Mouse (Mus musculus) megakaryocyte, embryonic 14.5 days (primary cell): ENCODE data around the gene Zfyve19. TPM values are rescaled to one million over a fixed set of nuclear protein-coding genes. Genes with fewer than 3 reads are reported as not detected.

Experiments
- H3K27me3 ChIP-seq: replicated peaks from 2 replicates; pipeline ENCODE3; 2012; ENCODE audit warnings: inconsistent platforms
- H3K36me3 ChIP-seq: replicated peaks from 2 replicates; pipeline ENCODE3; 2012; ENCODE audit warnings: low read length, inconsistent platforms, mixed read lengths
- H3K4me1 ChIP-seq: 2 replicates; pipeline ENCODE4 v1.6.1; 2012; ENCODE audit warnings: inconsistent platforms
- H3K4me3 ChIP-seq: replicated peaks from 2 replicates; pipeline ENCODE3; 2012; ENCODE audit warnings: moderate library complexity, mild to moderate bottlenecking, inconsistent platforms
- H3K9me3 ChIP-seq: 2 replicates; pipeline ENCODE4 v1.6.1; 2012; ENCODE audit warnings: inconsistent platforms
- FLI1 ChIP-seq: IDR thresholded peaks from 2 replicates; pipeline ENCODE4 v1.6.1; 2012; ENCODE audit warnings: low read length, inconsistent platforms, mixed read lengths
- GATA1 ChIP-seq: IDR thresholded peaks from 3 replicates; pipeline ENCODE4 v1.6.1; 2012; ENCODE audit warnings: mixed read lengths, low read length, inconsistent platforms, borderline replicate concordance
- polyA plus RNA-seq: library from polyadenylated mRNA; stranded (reverse); fragments of >175 nt; gene quantifications from 2 replicates; pipeline ENCODE4 v1.2.3, GENCODE M21; 2012; ENCODE audit warnings: low replicate concordance; ENCODE audit not compliant: insufficient read depth

The Zfyve19 gene
- polyA plus RNA-seq: 2.9 and 19.5 TPM in 2 replicates

DNA sequence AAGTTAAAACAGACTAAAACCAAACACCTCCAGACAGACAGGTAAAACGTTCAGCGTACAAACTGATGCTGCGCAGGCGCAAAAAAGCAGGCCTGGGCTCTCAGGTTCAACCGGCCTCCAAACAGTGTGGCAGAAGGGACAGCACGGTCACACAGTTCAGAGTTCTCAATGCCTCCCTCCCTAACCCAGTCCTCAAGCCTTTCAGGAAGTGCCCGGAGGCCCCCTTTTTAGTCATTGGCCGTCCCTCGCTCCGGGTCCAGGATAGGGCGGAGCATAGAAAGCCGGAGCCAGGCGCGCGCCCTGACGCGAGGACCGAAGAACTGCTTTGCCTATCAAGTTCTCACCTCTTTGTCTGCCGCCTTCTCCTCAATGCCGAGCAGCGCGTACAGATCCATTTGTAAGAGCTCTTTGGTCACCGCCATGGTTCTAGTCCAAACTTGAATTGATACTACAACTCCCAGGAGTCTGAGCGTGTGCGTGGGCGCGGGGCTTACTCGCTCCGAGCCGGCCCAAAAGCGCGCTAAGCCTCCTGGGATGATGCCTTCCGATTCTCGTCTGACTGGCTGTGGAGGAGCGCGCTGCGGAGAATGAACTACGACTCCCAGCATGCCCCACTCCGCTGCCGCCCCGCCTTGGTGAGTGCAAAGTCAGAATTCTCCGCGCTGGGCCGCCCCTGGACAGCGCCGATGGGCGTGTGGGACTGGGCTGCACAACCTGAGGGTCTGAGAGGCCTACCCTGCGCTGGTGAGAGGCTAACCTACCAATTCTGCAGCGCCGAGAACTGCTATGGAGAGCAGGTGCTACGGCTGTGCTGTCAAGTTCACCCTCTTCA lies at the start of gene Zfyve19, which contains the start of gene Dnajc17:
Gene Zfyve19 (plus strand): TSS at position 274 of the 832 bp plus-strand sequence.
Gene Dnajc17 (minus strand): TSS at position 452 of the 832 bp plus-strand sequence.
- no peak for TF ChIP-seq FLI1
- no peak for TF ChIP-seq GATA1

DNA sequence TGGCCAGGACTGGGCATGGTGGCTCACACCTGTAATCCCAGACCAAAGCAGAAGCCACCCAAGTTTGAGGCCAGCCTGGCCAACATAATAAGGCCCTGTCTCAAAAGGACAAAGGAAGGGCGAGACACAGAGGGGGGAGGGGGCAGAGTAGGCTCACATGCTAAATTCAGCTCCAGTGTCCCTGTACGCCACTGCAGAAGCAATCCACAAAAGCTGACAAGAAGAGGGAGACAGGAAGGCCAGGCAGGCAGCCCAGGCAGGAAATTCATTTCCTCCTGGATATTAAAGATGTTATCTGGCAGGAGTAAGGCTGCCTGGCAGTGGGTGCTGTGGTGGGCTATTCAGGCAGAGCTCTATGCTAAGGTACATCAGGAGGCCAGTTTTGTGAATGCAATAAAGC lies 47.2 kb upstream of the Zfyve19 start:
- TF ChIP-seq FLI1 (no peak), GATA1 (no peak)
- H3K4me3 ChIP-seq: no peak overlapping the region
- H3K36me3 ChIP-seq: no peaks in the 10 kb centered on the region
- peaks cover 18% of the 10 kb centered on the region for H3K27me3 ChIP-seq
- H3K4me1 ChIP-seq: peaks cover 40% of the 10 kb centered on the region
- H3K9me3 ChIP-seq: peaks cover 8% of the 10 kb centered on the region

More for the DNA sequence above, at the start of gene Zfyve19, which contains the start of gene Dnajc17:
- Histone ChIP-seq H3K9me3 (no peaks in the 10 kb centered on the region), H3K36me3 (peaks cover 34% of the 10 kb centered on the region), H3K4me3 (peak within 1 kb of the TSS; percentile 99), H3K27me3 (no peaks in the 10 kb centered on the region), H3K4me1 (peaks cover 33% of the 10 kb centered on the region)

DNA sequence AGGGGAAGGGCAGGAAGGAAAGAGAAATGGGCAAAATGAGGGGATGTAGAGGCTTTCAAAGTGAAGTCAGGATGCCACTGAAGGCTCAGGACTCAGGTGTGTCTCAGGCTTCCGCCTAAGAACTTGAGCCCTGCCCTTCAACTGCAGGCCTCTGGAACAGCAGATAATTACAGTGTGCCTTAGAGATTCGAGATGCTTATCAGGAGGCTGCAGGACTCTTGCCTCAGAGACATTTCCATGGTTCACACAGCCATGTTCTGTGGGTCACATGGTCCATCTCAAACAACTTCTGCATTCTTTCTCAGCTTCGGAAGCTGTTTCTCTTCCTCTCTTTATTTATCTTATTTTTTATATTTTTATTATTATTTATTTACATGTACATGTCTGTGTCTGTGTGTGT lies 45.3 kb upstream of the Zfyve19 start:
- Histone ChIP-seq H3K4me1 (peaks cover 50% of the 10 kb centered on the region), H3K27me3 (peaks cover 32% of the 10 kb centered on the region), H3K4me3 (no peak overlapping the region), H3K9me3 (peaks cover 8% of the 10 kb centered on the region), H3K36me3 (no peaks in the 10 kb centered on the region)
- TF ChIP-seq FLI1: no peak
- TF ChIP-seq GATA1: no peak

DNA sequence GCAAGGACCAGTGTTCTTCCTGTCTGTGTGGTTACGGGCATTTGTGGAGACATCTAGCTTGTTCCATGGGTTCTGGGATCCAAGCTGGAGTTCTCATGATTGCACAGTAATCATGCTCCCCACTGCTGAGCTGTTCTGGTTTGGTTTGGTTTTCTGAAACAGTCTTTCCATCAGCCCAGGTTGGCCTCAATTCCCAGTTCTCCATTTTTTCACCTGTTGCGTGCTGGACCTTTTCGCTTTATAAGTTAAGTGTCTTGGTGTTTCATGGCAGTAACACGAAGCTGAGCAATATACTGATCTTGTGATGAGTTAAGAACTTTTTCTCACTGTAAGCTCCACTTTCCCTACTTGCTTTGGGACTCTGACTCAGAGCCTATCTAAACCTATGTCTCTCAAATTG lies 44.4 kb upstream of the Zfyve19 start:
- TF ChIP-seq GATA1 (no peak), FLI1 (no peak)
- Histone ChIP-seq H3K4me1 (peaks cover 53% of the 10 kb centered on the region), H3K9me3 (peaks cover 8% of the 10 kb centered on the region), H3K36me3 (no peaks in the 10 kb centered on the region), H3K27me3 (peaks cover 32% of the 10 kb centered on the region), H3K4me3 (no peak overlapping the region)

DNA sequence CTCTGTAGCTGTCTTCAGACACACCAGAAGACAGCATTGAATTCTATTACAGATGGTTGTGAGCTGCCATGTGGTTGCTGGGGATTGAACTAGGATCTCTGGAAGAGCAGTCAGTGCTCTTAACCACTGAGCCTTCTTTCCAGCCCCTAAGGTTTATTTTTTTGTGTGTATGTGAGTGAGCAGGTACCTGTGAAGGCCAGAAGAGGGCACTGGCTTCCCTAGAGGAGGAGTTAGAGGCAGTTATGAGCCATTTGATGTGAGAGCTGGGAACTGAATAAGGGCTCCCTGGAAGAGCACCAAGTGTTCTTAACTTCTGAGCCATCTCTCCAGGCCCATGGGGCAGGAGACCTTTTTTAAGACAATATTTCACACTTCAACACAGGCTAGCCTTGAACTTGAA lies 43.0 kb upstream of the Zfyve19 start:
- Histone ChIP-seq H3K9me3 (peaks cover 8% of the 10 kb centered on the region), H3K4me1 (peaks cover 62% of the 10 kb centered on the region), H3K36me3 (no peaks in the 10 kb centered on the region), H3K27me3 (peaks cover 32% of the 10 kb centered on the region), H3K4me3 (no peak overlapping the region)
- TF ChIP-seq GATA1 (no peak), FLI1 (no peak)

DNA sequence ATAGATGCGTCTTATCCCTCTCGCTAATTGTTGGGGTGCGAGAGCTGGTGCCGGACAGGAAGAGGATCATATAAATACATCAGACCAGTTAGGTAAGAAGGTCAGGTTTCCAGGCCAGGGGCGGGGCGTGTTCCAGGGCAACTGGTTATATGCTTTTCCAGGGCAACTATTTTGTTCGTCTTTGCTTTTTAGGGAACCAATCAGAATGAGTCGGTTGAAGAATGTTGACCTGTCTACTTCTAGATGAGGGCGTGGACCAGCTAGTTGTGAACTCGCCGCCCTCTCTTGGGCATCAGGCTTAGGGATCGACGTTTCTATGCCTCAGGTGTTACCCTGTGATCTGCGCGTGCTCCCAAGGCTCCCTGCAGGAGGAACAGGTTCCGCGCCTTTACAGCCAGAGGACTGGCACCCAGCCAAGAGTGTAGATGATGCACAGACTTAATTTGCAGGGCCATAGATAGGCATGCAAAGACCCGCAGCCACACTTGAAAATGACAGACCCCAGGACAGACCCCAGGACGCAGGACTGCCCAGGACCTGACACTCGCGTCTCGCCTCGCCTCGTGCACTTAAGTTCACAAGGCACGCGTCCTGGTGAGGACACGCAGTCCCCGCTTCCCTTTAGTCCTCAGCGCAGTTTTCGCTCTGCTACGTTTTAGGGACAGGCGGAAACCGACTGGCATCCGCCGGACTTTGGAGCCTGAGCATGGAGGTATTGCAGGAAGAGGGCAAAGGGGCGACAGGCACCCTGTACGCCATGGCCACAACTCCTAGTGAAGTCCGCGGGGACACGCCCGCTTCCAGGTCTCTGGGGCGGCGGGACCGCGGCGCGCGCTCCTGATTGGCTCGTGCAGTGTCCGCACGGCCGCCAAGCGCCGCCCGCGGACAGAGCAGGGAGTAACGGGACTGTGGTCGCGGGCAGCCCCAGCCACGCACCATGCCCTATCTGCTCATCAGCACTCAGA lies 41.2 kb upstream of the Zfyve19 start, which contains the start of gene Gchfr:
Gene Gchfr (plus strand): TSS at position 873 of the 965 bp plus-strand sequence.
- Histone ChIP-seq H3K27me3 (peaks cover 29% of the 10 kb centered on the region), H3K4me3 (peak within 1 kb of the TSS; percentile 93), H3K4me1 (peaks cover 59% of the 10 kb centered on the region)

DNA sequence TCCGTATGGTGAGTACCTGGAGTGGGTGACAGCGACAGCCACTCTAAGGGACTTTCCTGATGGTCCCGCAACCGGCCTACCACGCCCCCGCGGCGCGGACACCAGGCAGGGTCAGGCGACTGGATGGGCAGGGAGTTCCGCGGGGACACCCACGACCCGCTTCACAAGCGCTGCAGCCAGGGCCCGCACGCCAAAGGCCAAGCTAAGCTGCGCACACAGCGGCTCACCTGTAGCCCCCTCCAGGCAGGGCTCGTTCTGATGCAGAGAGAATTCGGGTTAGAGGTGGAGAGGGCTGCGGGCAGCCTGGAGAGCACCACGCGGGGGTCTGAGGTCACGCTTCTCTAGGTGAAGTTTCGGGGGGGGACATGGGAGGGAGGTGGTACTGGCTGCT lies 40.6 kb upstream of the Zfyve19 start:
- Histone ChIP-seq H3K9me3 (peaks cover 8% of the 10 kb centered on the region), H3K4me3 (peak overlapping the region; percentile 93), H3K36me3 (peaks cover 8% of the 10 kb centered on the region), H3K4me1 (peaks cover 64% of the 10 kb centered on the region), H3K27me3 (peaks cover 29% of the 10 kb centered on the region)
- TF ChIP-seq FLI1: no peak
- TF ChIP-seq GATA1: no peak

More for the DNA sequence above, 41.2 kb upstream of the Zfyve19 start, which contains the start of gene Gchfr:
- Histone ChIP-seq H3K36me3 (peaks cover 8% of the 10 kb centered on the region), H3K9me3 (peaks cover 8% of the 10 kb centered on the region)
- no peak for TF ChIP-seq FLI1
- no peak for TF ChIP-seq GATA1

DNA sequence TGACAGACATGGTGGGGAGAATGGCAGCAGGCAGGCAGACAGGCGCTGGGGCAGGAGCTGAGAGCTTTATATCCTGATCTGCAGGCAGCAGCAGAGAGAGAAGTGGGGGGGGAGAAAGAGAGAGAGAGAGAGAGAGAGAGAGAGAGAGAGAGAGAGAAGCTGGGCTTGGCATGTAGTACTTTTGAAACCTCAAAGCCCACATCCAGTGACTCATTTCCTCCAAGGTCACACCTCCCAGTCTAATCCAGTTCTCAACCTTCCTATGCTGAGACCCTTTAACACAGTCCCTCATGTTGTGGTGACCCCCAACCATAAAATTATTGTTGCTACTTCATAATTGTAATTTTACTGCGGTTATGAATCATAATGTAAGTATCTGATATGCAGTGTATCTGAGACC lies 38.1 kb upstream of the Zfyve19 start:
- peaks cover 12% of the 10 kb centered on the region for H3K36me3 ChIP-seq
- peaks cover 27% of the 10 kb centered on the region for H3K27me3 ChIP-seq
- peak overlapping the region; percentile 42 for H3K4me3 ChIP-seq
- TF ChIP-seq GATA1 (no peak), FLI1 (no peak)
- peaks cover 8% of the 10 kb centered on the region for H3K9me3 ChIP-seq
- H3K4me1 ChIP-seq: peaks cover 76% of the 10 kb centered on the region

DNA sequence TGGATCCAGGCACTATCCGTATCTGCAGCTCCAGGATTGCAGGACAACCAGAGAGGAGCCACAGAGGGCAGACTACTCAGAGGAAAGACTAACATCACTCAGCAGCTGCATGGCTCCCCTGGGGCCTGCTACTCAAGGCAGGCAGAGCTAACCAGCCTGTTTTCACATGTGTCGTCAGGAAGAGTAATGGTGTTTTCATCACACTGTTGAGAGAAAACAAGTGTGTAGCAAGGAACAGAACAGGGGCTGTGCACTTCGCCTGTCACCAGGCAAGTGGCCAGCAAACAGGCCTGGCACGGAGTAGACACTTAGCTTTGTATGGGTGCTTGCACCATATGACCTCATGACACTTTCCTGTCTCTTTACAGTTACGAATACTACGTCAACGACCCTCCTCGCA lies 36.8 kb upstream of the Zfyve19 start:
- Histone ChIP-seq H3K4me1 (peaks cover 85% of the 10 kb centered on the region), H3K36me3 (peaks cover 18% of the 10 kb centered on the region)
- no peak for TF ChIP-seq FLI1
- no peak for TF ChIP-seq GATA1

More for the DNA sequence above, 36.8 kb upstream of the Zfyve19 start:
- Histone ChIP-seq H3K4me3 (peak overlapping the region; percentile 65), H3K27me3 (peaks cover 19% of the 10 kb centered on the region), H3K9me3 (no peaks in the 10 kb centered on the region)
